Mouse (Mus musculus) neural tube, embryonic 15.5 days (tissue): ENCODE measurements at regions not wholly inside any gene's neighbourhood (a gene's known extent, or its start where the extent isn't known, plus 50 kb on each side); places are given as distances from the start of the nearest gene placed in this dataset.

ENCODE experiments used
- ATAC-seq: fragments of 200-750 bp; cut with Nextera tagmentation; 2 replicates; pipeline ENCODE4 v1.8.0; 2017; ENCODE audit warnings: mild to moderate bottlenecking, moderate TSS enrichment, moderate library complexity; ENCODE audit not compliant: low FRiP score
- H3K27ac ChIP-seq: fragments of 300-500 bp; sonication (generic); replicated peaks from 2 replicates; pipeline ENCODE4 v1.5.1; 2015; ENCODE audit warnings: mild to moderate bottlenecking, inconsistent platforms
- H3K27me3 ChIP-seq: fragments of 300-500 bp; sonication (generic); replicated peaks from 2 replicates; pipeline ENCODE4 v1.6.1; 2015; ENCODE audit warnings: inconsistent platforms
- H3K36me3 ChIP-seq: fragments of 300-500 bp; sonication (generic); 2 replicates; pipeline ENCODE4 v1.6.1; 2015; ENCODE audit warnings: inconsistent platforms
- H3K4me1 ChIP-seq: fragments of 300-500 bp; sonication (generic); 2 replicates; pipeline ENCODE4 v1.6.1; 2015; ENCODE audit warnings: inconsistent platforms
- H3K4me2 ChIP-seq: fragments of 300-500 bp; sonication (generic); 2 replicates; pipeline ENCODE4 v1.6.1; 2015; ENCODE audit warnings: inconsistent platforms, mild to moderate bottlenecking, moderate library complexity
- H3K4me3 ChIP-seq: fragments of 300-500 bp; sonication (generic); replicated peaks from 2 replicates; pipeline ENCODE4 v1.5.1; 2015; ENCODE audit warnings: mild to moderate bottlenecking, inconsistent platforms
- H3K9ac ChIP-seq: fragments of 300-500 bp; sonication (generic); replicated peaks from 2 replicates; pipeline ENCODE4 v1.6.1; 2015; ENCODE audit warnings: mild to moderate bottlenecking, inconsistent platforms
- H3K9me3 ChIP-seq: fragments of 300-500 bp; sonication (generic); replicated peaks from 2 replicates; pipeline ENCODE4 v1.6.1; 2016; ENCODE audit warnings: inconsistent platforms
- WGBS: fragments of 180-500 bp; shearing (Covaris S2); methylation state at CpG from one replicate; pipeline ENCODE4 v1.1.7; 2015; ENCODE audit warnings: mixed read lengths; 5-methylcytosine and 5-hydroxymethylcytosine counted together

GRCm38 (mm10) chr2:73978072-73978471 is 66.9 kb upstream of the Atp5g3 start:
- no peaks in the 10 kb centered on the region for H3K36me3 ChIP-seq
- no peak for ATAC-seq
- H3K9me3 ChIP-seq, result no peaks in the 10 kb centered on the region
- H3K4me2 ChIP-seq, result no peak overlapping the region
- peaks cover 3% of the 10 kb centered on the region; the same call in 1 of the 2 replicates for H3K4me1 ChIP-seq
- H3K4me3 ChIP-seq, result no peak overlapping the region
- WGBS, result 56% methylated on average over 15 of the region's 15 CpGs
- H3K9ac ChIP-seq, result no peak overlapping the region
- 0 out of 2 replicates have a peak, but pooled peaks cover 4% of the 10 kb centered on the region for H3K27me3 ChIP-seq
- H3K27ac ChIP-seq, result no peak overlapping the region

- Histone ChIP-seq H3K27ac (no peak overlapping the region), H3K36me3 (no peaks in the 10 kb centered on the region), H3K4me1 (0 out of 2 replicates have a peak, but pooled peaks cover 3% of the 10 kb centered on the region), H3K9ac (no peak overlapping the region), H3K9me3 (no peaks in the 10 kb centered on the region), H3K27me3 (0 out of 2 replicates have a peak, but pooled peaks cover 3% of the 10 kb centered on the region), H3K4me3 (no peak overlapping the region), H3K4me2 (no peak overlapping the region)
- 60% methylated on average over 3 of the region's 3 CpGs for WGBS
- ATAC-seq, result no peak
Observed at GRCm38 (mm10) chr2:73973774-73974173, 62.6 kb upstream of the Atp5g3 start.

GRCm38 (mm10) chr2:73967618-73968017 is 56.5 kb upstream of the Atp5g3 start:
- peaks cover 6% of the 10 kb centered on the region; the same call in 1 of the 2 replicates for H3K4me1 ChIP-seq
- H3K9ac ChIP-seq, result no peak overlapping the region
- H3K36me3 ChIP-seq, result no peaks in the 10 kb centered on the region
- H3K27ac ChIP-seq, result no peak overlapping the region
- no peak for ATAC-seq
- H3K4me3 ChIP-seq, result no peak overlapping the region
- H3K9me3 ChIP-seq, result no peaks in the 10 kb centered on the region
- H3K4me2 ChIP-seq, result no peak overlapping the region
- 0 out of 2 replicates have a peak, but pooled peaks cover 3% of the 10 kb centered on the region for H3K27me3 ChIP-seq
- WGBS, result 45% methylated on average over 7 of the region's 7 CpGs

GRCm38 (mm10) chr2:73965595-73965994 is 54.5 kb upstream of the Atp5g3 start:
- Histone ChIP-seq H3K9ac (no peak overlapping the region), H3K9me3 (no peaks in the 10 kb centered on the region), H3K27me3 (0 out of 2 replicates have a peak, but pooled peaks cover 3% of the 10 kb centered on the region), H3K4me3 (no peak overlapping the region), H3K27ac (no peak overlapping the region), H3K4me1 (peaks cover 6% of the 10 kb centered on the region; the same call in 1 of the 2 replicates), H3K4me2 (no peak overlapping the region), H3K36me3 (no peaks in the 10 kb centered on the region)
- 10% methylated on average over 4 of the region's 4 CpGs for WGBS
- no peak for ATAC-seq
